Mouse (Mus musculus): ENCODE measurements around the gene Fars2. TPM values are rescaled to one million over a fixed set of nuclear protein-coding genes. Genes with fewer than 3 reads are reported as not detected.

Fars2 gene
- polyA plus RNA-seq, 1 experiment from 2014 or later: 31.7 TPM

DNA sequence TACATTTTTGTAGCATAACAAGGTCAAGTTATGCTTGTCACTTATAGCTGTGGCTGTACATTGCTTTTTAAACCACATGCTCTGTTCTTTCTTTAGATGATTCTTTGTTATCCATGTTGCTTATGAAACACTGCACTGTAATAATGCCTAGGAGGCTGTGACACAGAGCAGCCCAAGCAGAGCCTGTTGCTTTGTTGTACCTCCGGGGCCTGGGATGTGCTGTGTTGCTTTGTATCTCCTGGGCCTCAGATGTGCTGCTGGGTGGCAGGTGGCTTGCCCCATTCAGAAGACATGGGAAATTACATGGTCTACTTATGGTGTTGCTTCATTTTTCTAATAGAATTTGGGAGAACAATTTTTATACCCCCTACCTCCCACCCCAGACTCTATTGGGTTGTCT lies 166.9 kb downstream of the Fars2 start:
- Histone ChIP-seq H3K4me1 (ENCODE audit: control insufficient read depth, insufficient read depth, low read length) (no peaks in the 10 kb centered on the region), H3K27ac (ENCODE audit: low read depth, low read length) (no peak overlapping the region), H3K4me3 (ENCODE audit: low read length) (no peak overlapping the region), H3K36me3 (ENCODE audit: control insufficient read depth, insufficient read depth, low read length) (no peaks in the 10 kb centered on the region), H3K9me3 (ENCODE audit: control insufficient read depth, low read length) (no peaks in the 10 kb centered on the region), H3K4me2 (replicated peaks; ENCODE audit: low read depth, low read length) (no peak overlapping the region), H3K27me3 (ENCODE audit: control insufficient read depth, insufficient read depth, low read length) (peaks cover 10% of the 10 kb centered on the region), H3K9ac (ENCODE audit: low read depth, low read length) (no peak overlapping the region)
- no peak for ATAC-seq (ENCODE audit: low FRiP score, low TSS enrichment)
- 100% methylated on average over 1 of the region's 1 CpGs for WGBS

- Histone ChIP-seq H3K27ac (ENCODE audit: low read depth, low read length) (no peak overlapping the region), H3K4me2 (replicated peaks; ENCODE audit: low read depth, low read length) (no peak overlapping the region), H3K36me3 (ENCODE audit: control insufficient read depth, insufficient read depth, low read length) (no peaks in the 10 kb centered on the region), H3K9ac (ENCODE audit: low read depth, low read length) (no peak overlapping the region), H3K27me3 (ENCODE audit: control insufficient read depth, insufficient read depth, low read length) (peaks cover 10% of the 10 kb centered on the region), H3K9me3 (ENCODE audit: control insufficient read depth, low read length) (no peaks in the 10 kb centered on the region), H3K4me1 (ENCODE audit: control insufficient read depth, insufficient read depth, low read length) (no peaks in the 10 kb centered on the region), H3K4me3 (ENCODE audit: low read length) (no peak overlapping the region)
- ATAC-seq (ENCODE audit: low FRiP score, low TSS enrichment): no peak
- WGBS: 81% methylated on average over 2 of the region's 2 CpGs
Observed at GRCm38 (mm10) chr13:36285235-36285634, 168.0 kb downstream of the Fars2 start.

DNA sequence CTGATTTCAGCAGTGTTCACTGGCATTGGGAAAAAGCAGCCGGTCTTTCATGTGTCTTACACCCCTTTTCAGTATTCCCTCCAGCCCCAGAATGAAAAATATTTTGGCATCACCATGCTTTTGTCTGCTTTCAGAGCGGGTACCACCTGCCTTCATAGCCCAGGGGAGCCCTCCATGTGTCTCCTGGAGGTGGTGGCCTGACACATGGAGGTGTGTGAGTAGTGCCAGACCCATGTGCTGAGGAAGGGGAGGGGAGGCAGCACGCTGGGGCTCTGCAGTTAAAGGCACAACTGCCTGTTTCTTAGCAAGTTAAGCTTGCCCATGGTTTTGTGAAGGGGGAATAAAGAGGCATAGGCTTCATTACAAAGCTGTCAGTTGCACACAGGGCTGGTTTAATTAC lies 176.3 kb downstream of the Fars2 start:
- Histone ChIP-seq H3K36me3 (ENCODE audit: control insufficient read depth, insufficient read depth, low read length) (no peaks in the 10 kb centered on the region), H3K27ac (ENCODE audit: low read depth, low read length) (no peak overlapping the region)
- 72% methylated on average over 3 of the region's 3 CpGs for WGBS

DNA sequence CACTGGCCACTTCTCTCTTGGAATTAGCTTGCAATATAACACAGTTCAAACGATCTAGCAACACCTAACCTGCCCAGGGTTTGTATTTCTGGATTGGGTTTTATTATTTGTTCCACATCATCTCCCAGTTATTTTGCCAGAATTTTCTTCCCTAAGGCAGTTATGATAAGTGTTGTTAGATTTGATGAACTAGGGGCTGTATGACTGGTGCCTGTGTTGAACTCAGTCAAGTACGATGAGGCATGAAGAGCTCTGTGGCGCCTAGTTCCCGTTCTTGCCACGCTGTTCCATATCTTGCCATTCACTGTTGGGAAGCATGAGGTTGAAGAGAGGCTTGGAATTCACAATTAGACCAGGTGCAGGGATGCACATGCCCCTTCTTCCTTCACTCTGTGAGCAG lies 177.3 kb downstream of the Fars2 start:
- no peak overlapping the region for H3K27ac ChIP-seq (ENCODE audit: low read depth, low read length)
- no peak overlapping the region for H3K4me3 ChIP-seq (ENCODE audit: low read length)
- H3K36me3 ChIP-seq (ENCODE audit: control insufficient read depth, insufficient read depth, low read length): no peaks in the 10 kb centered on the region
- H3K9me3 ChIP-seq (ENCODE audit: control insufficient read depth, low read length): no peaks in the 10 kb centered on the region
- ATAC-seq (ENCODE audit: low FRiP score, low TSS enrichment): 0 out of 2 replicates have a peak, but pooled peaks have one; percentile 5
- no peak overlapping the region for H3K4me2 ChIP-seq (replicated peaks; ENCODE audit: low read depth, low read length)
- 54% methylated on average over 5 of the region's 5 CpGs for WGBS
- no peak overlapping the region for H3K9ac ChIP-seq (ENCODE audit: low read depth, low read length)
- H3K4me1 ChIP-seq (ENCODE audit: control insufficient read depth, insufficient read depth, low read length): peaks cover 22% of the 10 kb centered on the region; the same call in 1 of the 2 replicates
- H3K27me3 ChIP-seq (ENCODE audit: control insufficient read depth, insufficient read depth, low read length): no peaks in the 10 kb centered on the region

More for the DNA sequence above, 176.3 kb downstream of the Fars2 start:
- H3K9ac ChIP-seq (ENCODE audit: low read depth, low read length): no peak overlapping the region
- H3K4me3 ChIP-seq (ENCODE audit: low read length): no peak overlapping the region
- no peaks in the 10 kb centered on the region for H3K9me3 ChIP-seq (ENCODE audit: control insufficient read depth, low read length)
- no peak overlapping the region for H3K4me2 ChIP-seq (replicated peaks; ENCODE audit: low read depth, low read length)
- no peak for ATAC-seq (ENCODE audit: low FRiP score, low TSS enrichment)
- no peaks in the 10 kb centered on the region for H3K27me3 ChIP-seq (ENCODE audit: control insufficient read depth, insufficient read depth, low read length)
- peaks cover 22% of the 10 kb centered on the region; the same call in 1 of the 2 replicates for H3K4me1 ChIP-seq (ENCODE audit: control insufficient read depth, insufficient read depth, low read length)

- Histone ChIP-seq H3K4me3 (ENCODE audit: low read length) (no peak overlapping the region), H3K36me3 (ENCODE audit: control insufficient read depth, insufficient read depth, low read length) (no peaks in the 10 kb centered on the region), H3K9ac (ENCODE audit: low read depth, low read length) (no peak overlapping the region), H3K4me2 (replicated peaks; ENCODE audit: low read depth, low read length) (no peak overlapping the region), H3K27me3 (ENCODE audit: control insufficient read depth, insufficient read depth, low read length) (no peaks in the 10 kb centered on the region), H3K9me3 (ENCODE audit: control insufficient read depth, low read length) (no peaks in the 10 kb centered on the region), H3K4me1 (ENCODE audit: control insufficient read depth, insufficient read depth, low read length) (peaks cover 22% of the 10 kb centered on the region; the same call in 1 of the 2 replicates), H3K27ac (ENCODE audit: low read depth, low read length) (no peak overlapping the region)
- WGBS: 11% methylated on average over 6 of the region's 6 CpGs
- ATAC-seq (ENCODE audit: low FRiP score, low TSS enrichment): peak; percentile 76
Observed at GRCm38 (mm10) chr13:36295848-36296247, 178.6 kb downstream of the Fars2 start.

GRCm38 (mm10) chr13:36296574-36296973 lies 179.4 kb downstream of the Fars2 start:
- no peaks in the 10 kb centered on the region for H3K27me3 ChIP-seq (ENCODE audit: control insufficient read depth, insufficient read depth, low read length)
- 68% methylated on average over 4 of the region's 4 CpGs for WGBS
- no peak overlapping the region for H3K4me3 ChIP-seq (ENCODE audit: low read length)
- no peaks in the 10 kb centered on the region for H3K36me3 ChIP-seq (ENCODE audit: control insufficient read depth, insufficient read depth, low read length)
- H3K4me2 ChIP-seq (replicated peaks; ENCODE audit: low read depth, low read length): no peak overlapping the region
- no peak overlapping the region for H3K9ac ChIP-seq (ENCODE audit: low read depth, low read length)
- peaks cover 22% of the 10 kb centered on the region; the same call in 1 of the 2 replicates for H3K4me1 ChIP-seq (ENCODE audit: control insufficient read depth, insufficient read depth, low read length)
- H3K9me3 ChIP-seq (ENCODE audit: control insufficient read depth, low read length): no peaks in the 10 kb centered on the region
- no peak overlapping the region for H3K27ac ChIP-seq (ENCODE audit: low read depth, low read length)
- ATAC-seq (ENCODE audit: low FRiP score, low TSS enrichment): no peak

- peaks cover 22% of the 10 kb centered on the region; the same call in 1 of the 2 replicates for H3K4me1 ChIP-seq (ENCODE audit: control insufficient read depth, insufficient read depth, low read length)
- no peak for ATAC-seq (ENCODE audit: low FRiP score, low TSS enrichment)
- H3K9me3 ChIP-seq (ENCODE audit: control insufficient read depth, low read length): no peaks in the 10 kb centered on the region
- H3K36me3 ChIP-seq (ENCODE audit: control insufficient read depth, insufficient read depth, low read length): no peaks in the 10 kb centered on the region
- WGBS: 65% methylated on average over 3 of the region's 3 CpGs
- H3K4me3 ChIP-seq (ENCODE audit: low read length): no peak overlapping the region
- H3K27me3 ChIP-seq (ENCODE audit: control insufficient read depth, insufficient read depth, low read length): no peaks in the 10 kb centered on the region
- H3K9ac ChIP-seq (ENCODE audit: low read depth, low read length): no peak overlapping the region
- H3K27ac ChIP-seq (ENCODE audit: low read depth, low read length): no peak overlapping the region
- no peak overlapping the region for H3K4me2 ChIP-seq (replicated peaks; ENCODE audit: low read depth, low read length)
Observed at GRCm38 (mm10) chr13:36297950-36298781, 181.0 kb downstream of the Fars2 start.

DNA sequence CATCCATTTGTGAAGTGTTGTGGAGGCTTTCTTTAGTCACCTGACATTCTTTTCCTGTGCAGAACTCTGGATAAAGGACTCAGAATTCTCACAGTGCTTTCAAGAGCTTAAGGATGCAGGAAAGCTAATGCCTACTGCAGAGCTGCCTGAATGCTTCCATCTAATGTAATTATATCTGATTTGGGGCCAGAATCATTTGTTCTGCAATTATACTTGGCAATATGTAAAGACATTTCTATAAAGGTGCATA lies 181.5 kb downstream of the Fars2 start:
- H3K9me3 ChIP-seq (ENCODE audit: control insufficient read depth, low read length): no peaks in the 10 kb centered on the region
- H3K27ac ChIP-seq (ENCODE audit: low read depth, low read length): no peak overlapping the region
- no peak for ATAC-seq (ENCODE audit: low FRiP score, low TSS enrichment)
- no peak overlapping the region for H3K9ac ChIP-seq (ENCODE audit: low read depth, low read length)
- H3K4me2 ChIP-seq (replicated peaks; ENCODE audit: low read depth, low read length): no peak overlapping the region
- peaks cover 22% of the 10 kb centered on the region; the same call in 1 of the 2 replicates for H3K4me1 ChIP-seq (ENCODE audit: control insufficient read depth, insufficient read depth, low read length)
- no peaks in the 10 kb centered on the region for H3K36me3 ChIP-seq (ENCODE audit: control insufficient read depth, insufficient read depth, low read length)
- no peak overlapping the region for H3K4me3 ChIP-seq (ENCODE audit: low read length)
- no peaks in the 10 kb centered on the region for H3K27me3 ChIP-seq (ENCODE audit: control insufficient read depth, insufficient read depth, low read length)

- no peak overlapping the region for H3K4me3 ChIP-seq (ENCODE audit: low read length)
- WGBS: 68% methylated on average over 3 of the region's 3 CpGs
- no peak overlapping the region for H3K9ac ChIP-seq (ENCODE audit: low read depth, low read length)
- no peaks in the 10 kb centered on the region for H3K9me3 ChIP-seq (ENCODE audit: control insufficient read depth, low read length)
- no peaks in the 10 kb centered on the region for H3K4me1 ChIP-seq (ENCODE audit: control insufficient read depth, insufficient read depth, low read length)
- H3K27me3 ChIP-seq (ENCODE audit: control insufficient read depth, insufficient read depth, low read length): no peaks in the 10 kb centered on the region
- H3K36me3 ChIP-seq (ENCODE audit: control insufficient read depth, insufficient read depth, low read length): no peaks in the 10 kb centered on the region
- no peak for ATAC-seq (ENCODE audit: low FRiP score, low TSS enrichment)
- H3K4me2 ChIP-seq (replicated peaks; ENCODE audit: low read depth, low read length): no peak overlapping the region
- H3K27ac ChIP-seq (ENCODE audit: low read depth, low read length): no peak overlapping the region
Observed at GRCm38 (mm10) chr13:36302770-36303169, 185.6 kb downstream of the Fars2 start.
